Mouse (Mus musculus) mouse embryonic stem cell (cell line): Measurements from ENCODE around the gene Gm37240.

Experiments used
- in situ Hi-C, 2 experiments: fragments of 300-500 bp; cut with MboI; formaldehyde crosslinking; loops; 1 replicate in 1 of 2; 3 replicates in 1 of 2; pipeline ENCODE4 v1.14.3; 2019 to 2020; ENCODE audit warnings: low sequenced_read_pairs in 2 of 2, low pct_unique_long_range_greater_than_20kb in 1 of 2, mixed read lengths in 1 of 2; ENCODE audit not compliant: unreplicated experiment in 1 of 2

Gm37240 gene

GRCm38 (mm10) chr3:85184916-85185315 is 702.4 kb downstream of the Gm37240 start:
- in situ Hi-C loops, result no loop called here

DNA sequence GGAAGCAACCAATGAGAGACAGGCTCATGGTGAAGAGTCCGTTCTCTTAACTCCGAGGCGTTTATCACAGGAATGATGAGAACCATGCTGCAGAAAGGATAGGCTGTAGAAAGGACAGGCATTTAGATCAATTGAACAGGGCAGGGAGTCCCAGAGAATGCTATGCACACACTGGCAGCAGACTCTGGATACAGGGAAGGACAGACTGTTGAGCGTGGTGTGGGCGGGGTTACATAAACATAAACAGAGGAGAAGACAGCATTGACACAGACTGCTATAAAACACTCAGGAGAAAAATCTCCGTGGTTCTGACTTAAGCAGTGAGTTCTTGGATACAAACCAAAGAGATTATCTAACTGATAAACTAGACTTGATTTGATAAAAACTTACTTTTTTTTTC is 703.2 kb downstream of the Gm37240 start:
- in situ Hi-C loops, result no loop called here

GRCm38 (mm10) chr3:85176736-85177135 is 710.6 kb downstream of the Gm37240 start:
- in situ Hi-C loops, result no loop called here

DNA sequence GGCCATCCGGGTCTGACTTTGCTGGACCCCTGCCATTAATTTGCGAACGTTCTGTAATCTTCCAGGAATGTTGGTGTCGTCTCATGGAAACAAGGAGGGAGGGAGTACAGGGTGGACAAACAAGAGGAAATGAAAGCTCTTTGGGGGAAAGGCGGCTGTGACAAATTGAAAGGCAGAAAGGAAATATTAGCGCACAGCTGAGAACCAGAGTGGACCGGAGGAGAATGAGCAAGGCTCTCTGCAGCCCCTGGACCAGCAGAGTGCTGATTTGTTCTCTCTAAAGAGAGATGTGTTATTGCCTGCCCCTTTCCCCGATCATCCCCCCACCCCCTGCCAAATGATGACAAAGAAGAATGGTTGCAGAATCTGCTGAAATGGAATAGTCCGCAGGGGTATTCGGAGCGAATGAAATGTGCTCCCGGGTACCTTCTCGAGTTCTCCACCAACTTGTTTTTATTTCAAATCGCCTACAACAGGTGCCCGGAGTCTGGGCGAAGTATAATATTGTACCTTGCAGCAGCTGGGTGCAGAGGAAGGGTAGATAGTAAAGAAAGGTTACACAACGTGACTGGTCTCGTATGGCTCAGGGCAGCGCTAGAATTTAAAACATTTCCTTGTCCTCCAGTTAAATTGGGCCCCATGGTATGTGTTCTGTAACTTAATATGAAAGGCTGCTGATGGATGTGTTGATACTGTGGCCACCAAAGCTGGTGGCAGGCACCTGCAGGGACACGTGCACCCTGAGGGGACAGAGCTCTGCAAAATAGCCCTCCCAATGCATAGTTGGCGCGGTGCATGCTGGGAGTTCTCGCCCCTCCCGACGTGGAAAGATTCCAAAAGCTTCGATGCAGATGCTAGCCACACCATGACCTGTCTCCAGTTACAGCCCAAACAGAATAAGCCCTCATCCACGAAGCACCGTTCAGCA is 712.5 kb downstream of the Gm37240 start:
- in situ Hi-C loops, result no loop called here

- in situ Hi-C loops, result no loop called here
Measured at GRCm38 (mm10) chr3:85173441-85174071, 713.8 kb downstream of the Gm37240 start.

DNA sequence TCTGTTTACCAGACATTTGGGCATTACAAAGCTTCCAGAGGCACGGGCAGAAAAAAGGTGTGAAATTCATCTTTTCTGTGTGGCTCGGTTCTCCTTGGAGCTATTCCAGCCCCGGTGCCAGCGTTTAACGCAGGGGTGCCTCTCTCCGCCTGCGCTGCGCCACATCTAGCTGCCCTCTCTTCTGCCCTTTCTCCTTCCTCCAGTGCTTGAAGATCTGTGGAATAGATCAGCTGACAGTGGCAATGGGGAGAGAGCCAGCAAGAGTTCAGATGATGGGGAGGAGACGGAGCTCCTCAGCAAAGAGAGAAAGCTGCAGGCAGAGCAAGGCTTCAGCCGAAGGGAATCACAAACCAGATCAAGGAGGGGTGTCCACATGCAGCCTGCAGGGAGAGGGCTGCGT is 714.8 kb downstream of the Gm37240 start:
- in situ Hi-C loops, result no loop called here

DNA sequence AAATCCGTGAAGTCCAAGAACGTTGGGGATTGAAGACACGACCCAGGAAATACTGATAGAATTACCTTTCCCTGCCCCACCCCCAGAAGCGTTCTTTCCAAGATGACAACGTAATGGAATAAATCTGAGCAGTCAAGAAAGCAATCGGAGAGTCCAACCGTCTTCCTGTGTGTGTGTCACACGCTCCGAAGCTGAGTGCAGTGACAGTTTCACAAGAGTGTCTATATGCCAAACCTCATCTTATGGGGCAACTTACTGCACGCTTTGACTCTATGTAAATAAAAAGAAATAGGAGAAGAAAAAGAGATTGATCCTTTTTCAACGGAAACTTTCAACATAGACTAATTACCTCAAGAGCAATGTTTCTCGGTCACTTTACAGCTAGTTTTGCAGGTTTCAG is 715.2 kb downstream of the Gm37240 start:
- in situ Hi-C loops, result no loop called here

- in situ Hi-C loops, result no loop called here
Measured at GRCm38 (mm10) chr3:85168816-85169215, 718.5 kb downstream of the Gm37240 start.

DNA sequence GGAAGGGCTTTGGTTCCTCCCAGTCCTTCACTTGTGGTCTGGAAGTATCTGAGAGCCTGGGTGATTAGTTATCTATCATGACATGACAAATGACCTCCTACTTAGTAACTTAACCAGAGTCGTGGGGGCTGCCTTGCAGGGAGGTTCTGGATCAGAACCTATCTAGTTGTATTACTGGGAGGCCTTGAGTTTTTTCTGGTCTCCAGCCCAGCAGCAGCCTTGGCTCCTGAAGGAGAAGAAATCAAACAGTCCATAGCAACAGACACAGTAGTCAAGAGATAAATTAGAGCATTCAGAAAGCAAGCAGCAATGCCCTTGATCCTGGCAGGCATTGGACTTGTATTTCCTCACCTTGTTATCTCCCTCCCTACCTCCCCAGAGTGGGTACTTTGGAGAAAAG is 722.4 kb downstream of the Gm37240 start:
- in situ Hi-C loops, result no loop called here

DNA sequence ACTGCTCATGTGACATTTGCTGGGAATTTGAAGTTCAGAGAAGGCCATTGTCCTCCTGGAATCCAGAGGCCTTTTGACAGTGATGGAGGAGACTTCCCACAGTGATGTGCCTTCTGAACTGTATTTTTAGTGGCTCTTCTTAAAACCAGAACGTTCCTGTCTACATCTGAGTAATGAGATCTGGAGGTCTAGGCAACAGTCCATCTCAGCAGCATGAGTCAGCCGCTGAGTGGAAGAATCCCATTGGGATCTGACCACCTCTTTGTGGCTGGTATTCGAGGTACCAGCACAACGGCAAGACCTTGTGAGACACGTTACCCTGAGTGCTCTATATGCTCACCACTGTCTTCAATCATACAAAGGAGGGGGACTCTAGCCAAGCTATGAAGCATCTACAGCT is 723.9 kb downstream of the Gm37240 start:
- in situ Hi-C loops, result no loop called here

DNA sequence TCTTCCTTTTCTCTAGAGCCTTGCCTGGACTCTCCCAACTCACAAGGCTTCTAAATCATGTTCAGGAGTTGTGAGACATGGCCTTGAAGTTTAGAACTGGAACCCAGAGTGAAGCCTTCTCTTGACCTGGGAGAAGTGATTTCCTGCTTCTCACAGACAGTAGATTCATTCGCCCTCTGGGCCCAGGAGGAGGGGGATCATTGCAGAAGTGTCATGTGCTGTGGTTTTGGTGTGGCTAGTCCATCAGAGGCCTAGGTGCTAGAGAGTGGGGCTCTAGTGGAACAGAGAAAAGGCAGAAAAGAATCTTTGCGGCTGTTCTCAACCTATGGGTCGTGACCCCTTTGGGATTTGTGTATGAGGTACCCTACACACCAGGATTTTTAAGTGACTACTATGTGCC is 724.9 kb downstream of the Gm37240 start:
- in situ Hi-C loops, result no loop called here

- in situ Hi-C loops, result no loop called here
Measured at GRCm38 (mm10) chr3:85160816-85161215, 726.5 kb downstream of the Gm37240 start.

DNA sequence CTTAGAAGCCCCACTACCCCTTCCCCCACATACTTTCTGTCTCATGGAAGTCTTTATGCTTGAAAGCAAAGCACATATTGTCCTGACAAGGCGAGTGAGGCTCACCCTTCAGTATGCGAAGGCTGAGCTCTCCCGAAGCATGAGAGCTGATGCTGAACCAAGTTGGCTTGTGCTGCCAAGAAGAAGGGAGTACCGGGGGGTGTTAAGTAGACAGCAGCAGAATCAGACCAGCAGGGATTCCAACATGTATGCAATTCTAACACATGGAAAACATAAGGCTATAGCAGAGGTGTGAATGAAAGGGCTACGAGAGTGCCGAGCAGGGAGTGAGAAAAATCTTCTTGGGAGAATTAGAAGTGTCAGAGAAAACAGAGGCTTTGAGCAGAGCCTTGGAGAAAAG is 727.7 kb downstream of the Gm37240 start:
- in situ Hi-C loops, result no loop called here

DNA sequence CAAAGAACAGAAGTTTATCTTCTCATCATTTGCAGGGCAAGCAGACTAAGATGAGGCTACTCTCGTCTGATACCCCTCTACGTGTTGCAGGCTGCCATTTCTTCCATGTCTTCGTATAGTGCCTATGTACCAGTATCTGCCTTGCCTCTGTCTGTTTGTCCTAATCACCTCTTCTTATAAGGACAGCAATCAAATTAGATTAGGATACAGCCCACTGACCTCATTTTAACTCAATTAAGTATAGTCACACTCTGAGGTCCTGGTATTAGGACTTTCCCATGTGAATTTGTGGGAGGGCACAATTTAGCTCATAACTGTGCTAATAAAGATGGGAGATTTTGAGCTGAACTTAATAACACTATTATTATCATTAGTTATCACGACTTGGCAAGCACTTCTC is 738.5 kb downstream of the Gm37240 start:
- in situ Hi-C loops, result no loop called here

- in situ Hi-C loops, result no loop called here
Measured at GRCm38 (mm10) chr3:85148038-85148550, 739.2 kb downstream of the Gm37240 start.

DNA sequence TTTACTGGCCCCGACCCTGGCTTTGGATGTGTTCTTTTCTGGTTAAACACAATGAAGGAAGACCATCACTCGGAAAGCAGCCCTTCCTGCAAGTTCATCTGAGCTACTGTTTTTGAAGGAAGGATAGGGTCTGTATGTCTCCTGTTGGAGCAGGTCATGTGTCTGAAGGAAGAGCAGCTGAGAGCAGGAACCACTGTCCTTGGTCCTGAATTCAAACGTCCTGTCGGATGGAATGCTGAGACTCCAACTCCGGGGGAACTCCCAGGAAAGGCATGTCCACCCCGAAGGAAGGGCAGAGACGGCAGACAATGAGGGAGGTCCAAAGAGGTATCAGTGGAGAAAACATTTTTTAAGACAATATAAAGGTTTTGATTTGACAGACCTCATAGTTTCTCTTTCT is 741.8 kb downstream of the Gm37240 start:
- in situ Hi-C loops, result no loop called here

- in situ Hi-C loops, result no loop called here
Measured at GRCm38 (mm10) chr3:85145076-85145475, 742.2 kb downstream of the Gm37240 start.

DNA sequence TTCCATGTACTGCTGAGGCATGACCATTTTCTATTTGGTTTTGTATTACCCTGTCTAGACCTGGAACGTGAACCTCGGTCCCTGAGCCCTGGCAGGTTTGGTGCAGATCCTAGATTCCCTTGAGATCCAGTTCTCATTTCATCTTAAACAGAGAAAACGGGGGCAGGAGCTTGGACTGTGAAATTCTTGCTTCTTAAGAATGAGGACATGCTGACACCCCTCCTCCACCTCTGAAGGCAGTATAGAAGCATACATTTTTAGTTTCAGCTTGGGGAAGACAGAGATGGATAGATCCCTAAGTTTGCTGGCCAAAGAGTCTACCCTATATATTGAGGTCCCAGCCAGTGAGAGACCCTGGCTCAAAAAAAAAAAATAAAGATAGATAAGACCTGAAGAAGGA is 742.9 kb downstream of the Gm37240 start:
- in situ Hi-C loops, result no loop called here

GRCm38 (mm10) chr3:85140488-85140887 is 746.8 kb downstream of the Gm37240 start:
- in situ Hi-C loops, result no loop called here

DNA sequence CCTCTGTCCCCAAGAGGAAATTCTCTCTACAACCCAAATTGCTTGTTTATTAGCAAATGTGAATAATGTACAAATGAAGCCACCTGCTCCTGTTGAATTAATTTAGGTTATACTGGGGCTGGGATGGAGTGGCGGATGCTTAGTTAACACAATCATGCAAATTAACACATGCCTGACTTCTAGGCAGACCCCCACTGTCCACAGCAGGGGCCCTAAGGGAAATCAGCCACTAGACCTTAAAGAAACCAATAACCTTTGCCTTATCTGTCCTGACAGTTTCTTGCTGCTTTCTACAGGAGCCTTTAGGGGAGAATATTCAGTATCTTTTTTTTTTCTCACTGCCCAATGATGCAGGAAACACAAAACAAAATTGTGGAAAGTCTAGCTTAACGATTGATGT is 748.9 kb downstream of the Gm37240 start:
- in situ Hi-C loops, result no loop called here
